Mouse (Mus musculus) hindlimb bud, embryonic 11.5 days (tissue): ENCODE data around the gene Nipal1.

Source experiments
- DNase-seq: peaks from one replicate; pipeline ENCODE4 v3.0.0-alpha.2; 2012; ENCODE audit warnings: low read depth, low spot score; ENCODE audit errors: extremely low spot score

The Nipal1 gene

GRCm38 (mm10) chr5:72647418-72647907 is at the start of gene Nipal1:
Gene Nipal1 (plus strand): TSS chr5:72647795.
- no peak for DNase-seq

- DNase-seq, result peak; percentile 28
Measured at GRCm38 (mm10) chr5:72601006-72601405, 46.6 kb upstream of the Nipal1 start.

GRCm38 (mm10) chr5:72603138-72603537 is 44.5 kb upstream of the Nipal1 start:
- DNase-seq, result no peak

GRCm38 (mm10) chr5:72617413-72617812 is 30.2 kb upstream of the Nipal1 start:
- DNase-seq, result no peak

- no peak for DNase-seq
Measured at GRCm38 (mm10) chr5:72621022-72621421, 26.6 kb upstream of the Nipal1 start.

GRCm38 (mm10) chr5:72630026-72630425 is 17.6 kb upstream of the Nipal1 start:
- no peak for DNase-seq

GRCm38 (mm10) chr5:72634791-72635271 is 12.8 kb upstream of the Nipal1 start:
- no peak for DNase-seq

GRCm38 (mm10) chr5:72636122-72636521 is 11.5 kb upstream of the Nipal1 start:
- no peak for DNase-seq

- DNase-seq, result no peak
Measured at GRCm38 (mm10) chr5:72636576-72636975, 11.0 kb upstream of the Nipal1 start.

GRCm38 (mm10) chr5:72640072-72640471 is 7.5 kb upstream of the Nipal1 start:
- no peak for DNase-seq

GRCm38 (mm10) chr5:72643655-72644054 is 3.9 kb upstream of the Nipal1 start:
- no peak for DNase-seq

- no peak for DNase-seq
Measured at GRCm38 (mm10) chr5:72644175-72644574, 3.4 kb upstream of the Nipal1 start, which contains the start of gene Cnga1. Gene Cnga1 (minus strand): TSS chr5:72644275.

- no peak for DNase-seq
Measured at GRCm38 (mm10) chr5:72646131-72646530, 1.5 kb upstream of the Nipal1 start.

- no peak for DNase-seq
Measured at GRCm38 (mm10) chr5:72646996-72647395, 599 bp upstream of the Nipal1 start.

- DNase-seq, result no peak
Measured at GRCm38 (mm10) chr5:72647958-72648595, 482 bp downstream of the Nipal1 start.

- DNase-seq, result no peak
Measured at GRCm38 (mm10) chr5:72648987-72649735, 1.6 kb downstream of the Nipal1 start.

- DNase-seq, result no peak
Measured at GRCm38 (mm10) chr5:72653068-72653674, 5.6 kb downstream of the Nipal1 start.

- no peak for DNase-seq
Measured at GRCm38 (mm10) chr5:72656270-72656791, 8.7 kb downstream of the Nipal1 start.

GRCm38 (mm10) chr5:72658375-72658774 is 10.8 kb downstream of the Nipal1 start:
- no peak for DNase-seq

GRCm38 (mm10) chr5:72661051-72661781 is 13.6 kb downstream of the Nipal1 start:
- DNase-seq, result no peak

GRCm38 (mm10) chr5:72664126-72664525 is 16.5 kb downstream of the Nipal1 start:
- DNase-seq, result no peak
